Mouse (Mus musculus) mouse trophoblast stem cell (cell line): ENCODE data around the gene Dgki.

Experiments
- in situ Hi-C, 2 experiments: fragments of 300-500 bp; cut with MseI, MboI; formaldehyde crosslinking; loops; 2 replicates in 1 of 2; 3 replicates in 1 of 2; pipeline ENCODE4 v1.15.1; 2025

Gene Dgki

GRCm38 (mm10) chr6:37028300-37028699, 271.7 kb downstream of the Dgki start:
- in situ Hi-C loops, result no loop called here

- in situ Hi-C loops, result no loop called here
Measured at GRCm38 (mm10) chr6:37026343-37027243, 273.4 kb downstream of the Dgki start.

- in situ Hi-C loops, result no loop called here
Measured at GRCm38 (mm10) chr6:37016046-37016445, 283.9 kb downstream of the Dgki start.

- in situ Hi-C loops, result no loop called here
Measured at GRCm38 (mm10) chr6:37011597-37011996, 288.4 kb downstream of the Dgki start.

- in situ Hi-C loops, result no loop called here
Measured at GRCm38 (mm10) chr6:37007573-37007972, 292.4 kb downstream of the Dgki start.

GRCm38 (mm10) chr6:37004914-37005313, 295.1 kb downstream of the Dgki start:
- in situ Hi-C loops, result no loop called here

GRCm38 (mm10) chr6:37003235-37003634, 296.7 kb downstream of the Dgki start:
- in situ Hi-C loops, result no loop called here

- in situ Hi-C loops, result no loop called here
Measured at GRCm38 (mm10) chr6:36998942-36999341, 301.0 kb downstream of the Dgki start.

GRCm38 (mm10) chr6:36994329-36994728, 305.7 kb downstream of the Dgki start:
- in situ Hi-C loops, result no loop called here

GRCm38 (mm10) chr6:36990186-36990585, 309.8 kb downstream of the Dgki start:
- in situ Hi-C loops, result no loop called here

GRCm38 (mm10) chr6:36988800-36989199, 311.2 kb downstream of the Dgki start:
- in situ Hi-C loops, result no loop called here

- in situ Hi-C loops, result no loop called here
Measured at GRCm38 (mm10) chr6:36981646-36982045, 318.3 kb downstream of the Dgki start.

- in situ Hi-C loops, result no loop called here
Measured at GRCm38 (mm10) chr6:36980475-36980874, 319.5 kb downstream of the Dgki start.

- in situ Hi-C loops, result no loop called here
Measured at GRCm38 (mm10) chr6:36978176-36978575, 321.8 kb downstream of the Dgki start.

- in situ Hi-C loops, result no loop called here
Measured at GRCm38 (mm10) chr6:36973096-36973495, 326.9 kb downstream of the Dgki start.

GRCm38 (mm10) chr6:36972494-36972893, 327.5 kb downstream of the Dgki start:
- in situ Hi-C loops, result no loop called here

GRCm38 (mm10) chr6:36969249-36969885, 330.6 kb downstream of the Dgki start:
- in situ Hi-C loops, result no loop called here

GRCm38 (mm10) chr6:36960658-36961057, 339.3 kb downstream of the Dgki start:
- in situ Hi-C loops, result no loop called here

- in situ Hi-C loops, result no loop called here
Measured at GRCm38 (mm10) chr6:36955293-36955692, 344.7 kb downstream of the Dgki start.

- in situ Hi-C loops, result no loop called here
Measured at GRCm38 (mm10) chr6:36950648-36951047, 349.3 kb downstream of the Dgki start.

GRCm38 (mm10) chr6:36947861-36948260, 352.1 kb downstream of the Dgki start:
- in situ Hi-C loops, result no loop called here

- in situ Hi-C loops, result no loop called here
Measured at GRCm38 (mm10) chr6:36937527-36937926, 362.5 kb downstream of the Dgki start.

- in situ Hi-C loops, result no loop called here
Measured at GRCm38 (mm10) chr6:36936816-36937215, 363.2 kb downstream of the Dgki start.
